Mouse (Mus musculus) induced T-regulatory cell, adult 2 months (primary cell): Measurements from ENCODE around the gene D630036H23Rik.
"Not testable (repeated sequence)": the region's sequence is repeated elsewhere in the genome, so short reads cannot be mapped to it uniquely, and the experiment has no call there.

ENCODE experiments used
- DNase-seq: peaks from one replicate; pipeline ENCODE4 v3.0.0-alpha.2; 2012; ENCODE audit warnings: low read depth

Gene D630036H23Rik

DNA sequence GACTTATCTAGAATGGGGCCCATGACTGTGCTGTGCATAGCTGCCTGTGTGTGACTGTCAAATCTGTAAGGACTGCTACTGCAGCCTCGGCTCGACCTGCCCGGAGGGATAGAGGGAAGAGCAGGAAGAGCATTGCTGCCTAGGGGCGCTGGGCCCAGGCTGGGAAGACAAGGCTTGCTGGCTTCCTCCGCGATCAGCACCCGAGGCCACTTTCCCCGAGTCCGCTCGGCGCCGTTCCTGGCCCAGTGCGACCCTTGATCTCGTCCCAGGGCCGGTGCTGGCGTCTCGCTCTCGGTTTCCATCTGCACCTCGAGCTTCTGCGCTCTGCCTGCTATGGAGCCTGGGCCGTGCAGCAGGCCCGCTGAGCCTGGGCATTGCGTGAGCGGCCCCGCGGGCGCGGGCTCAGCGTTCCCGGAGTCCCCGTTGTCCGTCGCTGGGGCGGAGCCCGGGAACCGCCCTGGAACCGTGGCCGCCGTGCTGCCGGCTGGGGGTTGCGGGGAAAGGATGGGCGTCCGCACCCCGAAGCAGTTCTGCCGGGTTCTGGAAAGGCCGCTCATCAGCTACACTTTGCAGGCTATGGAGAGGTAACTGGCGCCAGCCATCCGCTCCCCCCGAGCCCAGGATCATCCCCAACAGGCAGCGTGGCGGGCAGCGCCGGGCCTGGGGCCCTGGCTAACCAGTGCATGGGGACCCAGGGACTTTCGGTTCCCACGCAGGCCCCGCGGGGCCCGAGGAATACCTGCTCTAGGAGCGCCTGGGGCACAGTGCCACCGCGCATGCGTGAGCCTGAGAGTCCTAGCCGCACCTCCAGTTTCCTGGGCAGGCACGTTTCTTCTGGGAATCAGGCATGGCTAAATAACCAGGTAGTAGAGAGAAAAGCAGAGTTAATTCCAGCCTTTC, at the start of gene D630036H23Rik, which contains the start of gene Ispd:
D630036H23Rik (minus strand) TSS at position 741 of the 900 bp plus-strand sequence.
Ispd (plus strand) TSS at position 10 of the 900 bp plus-strand sequence.
- peak; percentile 74 for DNase-seq

DNA sequence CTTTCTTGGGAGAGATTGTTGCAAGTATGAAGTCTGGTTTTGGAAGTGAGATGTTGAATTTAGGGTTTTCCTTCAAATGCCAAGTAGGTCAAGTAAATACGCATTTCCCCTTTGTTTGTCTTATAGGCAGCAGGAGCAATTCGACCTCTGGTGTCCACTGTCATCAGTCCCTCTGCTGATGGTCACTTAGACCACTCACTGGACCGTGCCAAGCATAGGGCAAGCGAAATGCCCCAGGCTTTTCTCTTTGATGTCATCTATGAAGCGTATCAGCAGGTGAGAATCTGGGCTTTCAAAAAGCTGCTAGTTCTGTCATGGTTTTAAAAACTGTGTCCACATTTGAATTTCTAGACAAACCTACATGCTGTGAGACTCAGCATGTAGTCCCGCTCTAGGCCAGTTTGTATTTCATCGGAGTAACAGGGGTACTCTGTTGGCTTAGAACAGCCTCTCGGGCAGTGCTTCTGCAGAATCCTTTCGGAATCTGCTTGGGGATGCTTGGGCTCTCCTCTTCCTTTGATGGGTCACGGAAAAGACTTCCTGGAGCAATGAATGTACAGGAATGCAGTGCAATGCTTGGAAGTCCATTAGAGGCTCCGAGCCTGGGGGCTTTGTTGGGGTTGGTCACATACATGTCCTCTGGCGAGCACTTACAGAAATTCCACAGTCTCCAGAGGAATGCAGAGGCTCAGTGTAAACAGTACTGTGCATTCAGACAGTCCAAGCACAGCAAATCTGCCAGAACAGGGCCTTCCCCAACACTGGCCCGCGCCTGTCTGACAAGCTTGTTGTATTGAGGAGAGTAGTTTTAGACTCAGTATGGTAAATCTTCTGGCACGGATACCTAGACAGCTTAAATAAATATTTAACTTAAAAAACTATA, 44.4 kb upstream of the D630036H23Rik start:
- DNase-seq = no peak

- no peak for DNase-seq
Observed at GRCm38 (mm10) chr12:36425258-36425657, 43.3 kb upstream of the D630036H23Rik start.

DNA sequence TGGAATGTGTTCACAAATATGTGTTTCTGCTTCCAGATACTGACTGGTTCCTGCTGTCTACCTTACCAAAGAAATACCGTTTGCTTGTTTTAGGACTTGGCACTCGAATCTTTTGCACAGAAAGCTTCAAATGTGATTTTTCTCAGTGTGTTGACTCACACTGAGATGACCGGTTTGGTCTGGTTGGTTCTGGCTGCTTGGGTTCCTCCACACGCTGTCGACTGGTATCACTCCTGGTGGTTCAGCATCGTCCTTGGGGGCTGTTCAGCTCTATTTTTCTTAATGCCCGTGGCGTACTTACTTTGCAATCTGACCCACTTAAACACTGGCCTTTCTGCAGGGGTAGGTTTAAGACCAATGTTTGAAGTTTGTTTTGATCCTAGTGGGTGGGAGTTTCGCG, 41.7 kb upstream of the D630036H23Rik start:
- no peak for DNase-seq

DNA sequence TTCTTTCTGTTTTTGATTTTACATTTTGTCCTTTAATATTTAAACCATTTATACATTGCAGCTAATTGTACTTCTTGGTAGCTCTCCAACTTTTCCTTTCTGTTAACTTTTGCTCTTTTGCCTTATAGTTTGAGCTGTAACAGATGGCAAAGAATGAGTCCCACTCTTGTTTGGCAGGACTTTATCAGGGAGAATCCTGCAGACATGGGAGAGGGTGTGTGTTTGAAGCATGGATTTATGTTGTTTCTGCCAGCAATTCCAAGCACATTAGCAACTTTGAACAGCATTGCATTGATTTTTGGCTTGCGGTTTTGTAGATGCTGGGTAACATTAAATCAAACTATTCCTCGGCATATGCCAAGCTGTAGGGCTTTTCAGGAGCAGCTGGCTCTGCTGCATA, 13.1 kb upstream of the D630036H23Rik start:
- DNase-seq = no peak

GRCm38 (mm10) chr12:36386991-36387390, 5.0 kb upstream of the D630036H23Rik start:
- no peak for DNase-seq

- DNase-seq = no peak
Observed at GRCm38 (mm10) chr12:36385386-36385785, 3.4 kb upstream of the D630036H23Rik start.

GRCm38 (mm10) chr12:36380806-36381205, 1.2 kb downstream of the D630036H23Rik start:
- no peak for DNase-seq

DNA sequence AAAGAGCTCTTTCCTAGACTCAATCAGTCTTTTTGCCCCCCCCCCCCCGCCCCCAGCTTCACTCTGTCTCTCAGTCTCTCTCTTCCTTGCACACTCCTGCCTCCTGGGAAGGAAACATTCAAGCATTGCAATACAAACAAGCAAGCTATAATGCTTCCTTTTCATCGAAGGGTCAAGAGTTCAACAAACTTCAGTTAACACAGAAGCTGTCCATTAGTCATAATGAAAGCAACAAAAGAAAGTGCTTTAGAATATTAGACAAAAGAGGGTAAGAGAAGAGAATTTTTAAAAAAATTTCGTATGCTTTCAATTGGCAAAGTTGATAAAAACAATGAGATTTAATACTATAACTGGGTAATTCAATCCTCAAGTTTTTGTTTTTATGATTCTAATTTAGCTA, 1.7 kb downstream of the D630036H23Rik start:
- peak; percentile 4 for DNase-seq

- DNase-seq = not testable (repeated sequence)
Observed at GRCm38 (mm10) chr12:36376391-36376790, 5.6 kb downstream of the D630036H23Rik start.

DNA sequence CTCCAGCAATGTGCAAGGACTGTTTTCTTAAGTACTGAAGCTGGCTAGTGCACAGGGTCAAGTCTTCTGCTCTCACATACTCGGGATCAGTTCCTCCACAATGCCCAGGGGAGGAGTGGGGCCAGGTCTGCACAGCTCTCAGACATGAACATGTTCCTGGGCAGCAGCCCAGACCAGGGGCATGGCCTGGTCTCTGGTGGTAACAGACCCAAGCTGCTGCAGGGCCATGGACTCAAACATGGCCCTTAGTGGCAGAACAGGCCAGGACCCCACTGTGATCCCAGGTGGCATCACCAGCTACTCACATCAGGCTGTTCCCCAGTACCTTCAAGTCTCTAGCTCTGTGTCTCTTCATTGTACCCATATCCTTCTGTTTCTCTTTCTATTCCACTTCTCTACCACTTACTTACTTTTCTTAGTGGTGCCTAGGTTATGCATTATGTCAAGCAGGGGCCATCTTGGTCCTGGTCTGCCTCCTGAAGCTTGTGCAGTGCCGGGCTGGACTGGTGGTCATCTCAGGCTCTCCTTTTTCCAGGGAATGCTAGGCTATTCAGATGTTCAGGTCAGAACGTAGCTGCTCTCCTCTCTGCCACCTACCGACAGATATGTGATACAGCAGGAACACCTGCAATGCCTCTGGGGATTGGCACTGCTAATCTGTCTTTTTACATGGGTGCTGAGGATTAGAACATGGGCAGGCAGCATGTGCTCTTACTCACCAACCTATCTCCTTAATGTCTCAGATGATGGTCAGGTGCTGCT, 8.6 kb downstream of the D630036H23Rik start:
- peak; percentile 17 for DNase-seq

DNA sequence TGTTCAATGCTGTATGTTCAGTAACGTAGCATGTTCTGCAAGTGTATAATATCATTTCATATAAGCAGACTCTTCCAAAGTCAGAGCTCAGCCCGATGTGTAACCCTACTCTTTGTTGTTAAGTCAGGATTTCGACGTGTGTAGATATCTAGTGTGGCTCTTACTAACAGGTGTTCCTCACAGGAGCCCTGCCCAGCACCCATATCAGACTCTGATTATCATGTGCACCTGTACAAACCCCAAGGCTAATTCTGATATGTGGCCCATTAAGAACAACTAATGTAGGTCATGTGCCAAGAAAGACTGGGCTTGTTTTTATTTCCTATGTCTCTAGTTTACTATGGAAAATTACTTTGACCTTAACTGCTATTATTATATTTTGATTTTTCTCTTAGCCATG, 18.0 kb downstream of the D630036H23Rik start:
- no peak for DNase-seq

GRCm38 (mm10) chr12:36360693-36361092, 21.3 kb downstream of the D630036H23Rik start:
- no peak for DNase-seq

GRCm38 (mm10) chr12:36360064-36360463, 21.9 kb downstream of the D630036H23Rik start:
- DNase-seq = no peak

GRCm38 (mm10) chr12:36344131-36344530, 37.9 kb downstream of the D630036H23Rik start:
- DNase-seq = no peak

- no peak for DNase-seq
Observed at GRCm38 (mm10) chr12:36333837-36334281, 48.1 kb downstream of the D630036H23Rik start.

DNA sequence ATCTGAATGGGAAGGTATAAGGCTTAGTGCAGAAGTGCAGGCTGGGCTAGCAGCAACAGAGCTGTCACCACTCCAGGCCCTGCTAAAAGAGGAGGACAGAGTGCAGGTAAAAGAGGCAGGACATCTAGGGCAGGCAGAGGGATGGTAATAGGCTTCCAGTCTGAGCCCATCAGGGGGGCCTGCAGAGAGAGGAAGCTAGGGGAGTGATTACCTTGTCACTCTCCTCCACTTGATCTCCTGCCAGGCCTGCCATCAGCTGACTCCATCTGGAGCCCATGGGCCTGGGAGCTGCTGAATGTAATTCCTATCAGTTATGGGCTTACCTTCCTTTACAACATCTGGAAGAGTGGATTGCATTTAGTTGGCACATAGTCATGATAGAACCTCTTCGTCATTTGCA, 49.3 kb downstream of the D630036H23Rik start:
- no peak for DNase-seq
